Mouse (Mus musculus) forebrain, postnatal 0 days (tissue): ENCODE measurements around the gene Nexn. TPM values are rescaled to one million over a fixed set of nuclear protein-coding genes. Genes with fewer than 3 reads are reported as not detected.

Experiments used
- ATAC-seq: fragments of 200-750 bp; cut with Nextera tagmentation; 2 replicates; pipeline ENCODE4 v1.8.0; 2017; ENCODE audit warnings: mild to moderate bottlenecking, moderate library complexity
- DNase-seq: peaks from one replicate; pipeline ENCODE4 v3.0.0-alpha.2; 2015
- H3K27ac ChIP-seq: fragments of 300-500 bp; sonication (generic); 2 replicates; pipeline ENCODE4 v1.5.1; 2014; ENCODE audit warnings: low read depth, mild to moderate bottlenecking, antibody characterized with exemption, low read length, moderate library complexity, mixed read lengths
- H3K27me3 ChIP-seq: fragments of 300-500 bp; sonication (generic); 2 replicates; pipeline ENCODE4 v1.6.1; 2014; ENCODE audit warnings: mild to moderate bottlenecking, low read length, mixed read lengths; ENCODE audit not compliant: insufficient read depth
- H3K36me3 ChIP-seq: fragments of 300-500 bp; sonication (generic); 2 replicates; pipeline ENCODE4 v1.6.1; 2014; ENCODE audit warnings: mild to moderate bottlenecking, moderate library complexity; ENCODE audit not compliant: insufficient read depth
- H3K4me1 ChIP-seq: fragments of 300-500 bp; sonication (generic); 2 replicates; pipeline ENCODE4 v1.6.1; 2014; ENCODE audit warnings: antibody characterized with exemption; ENCODE audit not compliant: insufficient read depth
- H3K4me2 ChIP-seq: fragments of 300-500 bp; sonication (generic); 2 replicates; pipeline ENCODE4 v1.6.1; 2014; ENCODE audit warnings: low read depth, mild to moderate bottlenecking, moderate library complexity
- H3K4me3 ChIP-seq: fragments of 300-500 bp; sonication (generic); 2 replicates; pipeline ENCODE4 v1.5.1; 2014; ENCODE audit warnings: low read depth, low read length, mixed read lengths
- H3K9ac ChIP-seq: fragments of 300-500 bp; sonication (generic); 2 replicates; pipeline ENCODE4 v1.6.1; 2014; ENCODE audit warnings: mild to moderate bottlenecking
- H3K9me3 ChIP-seq: fragments of 300-500 bp; sonication (generic); 2 replicates; pipeline ENCODE4 v1.6.1; 2016; ENCODE audit warnings: low read length
- CTCF ChIP-seq: sonication (generic); IDR thresholded peaks from 2 replicates; pipeline ENCODE4 v1.5.1; 2016; ENCODE audit warnings: antibody characterized with exemption, control low read depth, low read depth
- WGBS: fragments of 180-500 bp; shearing (Covaris S2); extraction: QIAGEN DNeasy Blood & Tissue Kit; methylation state at CpG from one replicate; pipeline ENCODE4 v1.1.7; 2014; 5-methylcytosine and 5-hydroxymethylcytosine counted together
- polyA plus RNA-seq: library from polyadenylated mRNA; unstranded; fragments of >200 nt; fragmentation: Nextera tagmentation; extraction: Ambion mirVana; gene quantifications from 2 replicates; pipeline ENCODE4 v1.2.1, GENCODE M21; 2015
- total RNA-seq: library from RNA; depleted of rRNA; stranded (reverse); fragments of >200 nt; gene quantifications from 2 replicates; pipeline ENCODE4 v1.2.3, GENCODE M21; 2014; rRNA removed

Nexn gene
- total and polyA plus RNA-seq, 2 experiments from 2014 or later = 0.38 to 4.2 TPM

DNA sequence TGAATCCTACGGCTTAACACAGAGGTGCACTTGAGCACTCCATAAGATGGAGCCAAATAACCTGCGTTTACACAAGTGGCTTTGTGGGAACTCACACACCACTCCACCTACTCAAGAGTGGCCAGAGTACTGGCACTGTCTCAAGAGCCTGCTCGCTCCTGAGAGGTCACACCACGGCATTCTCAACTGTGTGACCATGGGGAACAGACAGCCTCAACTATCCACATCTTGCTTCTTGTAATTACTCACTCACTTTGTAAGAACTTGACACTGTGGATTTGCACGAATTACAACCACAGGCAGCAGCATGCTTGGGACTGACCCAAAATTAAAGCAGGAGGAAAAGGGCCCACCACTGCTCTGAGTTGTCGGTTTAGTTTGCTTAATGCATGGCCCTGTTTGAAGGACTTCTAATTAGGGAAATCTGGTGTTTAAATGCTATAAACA lies 74.3 kb downstream of the Nexn start:
- Histone ChIP-seq H3K27me3 (no peaks in the 10 kb centered on the region), H3K9me3 (no peaks in the 10 kb centered on the region), H3K36me3 (no peaks in the 10 kb centered on the region), H3K27ac (no peak overlapping the region), H3K4me1 (peaks cover 14% of the 10 kb centered on the region; the same call in 1 of the 2 replicates), H3K9ac (0 out of 2 replicates have a peak overlapping the region, but pooled peaks have one; percentile 40), H3K4me3 (peak overlapping the region; percentile 48), H3K4me2 (peak overlapping the region; percentile 59)
- 7% methylated on average over 6 of the region's 6 CpGs for WGBS
- peak; percentile 11 for DNase-seq
- no peak for TF ChIP-seq CTCF
- ATAC-seq = no peak

- Histone ChIP-seq H3K36me3 (0 out of 2 replicates have a peak, but pooled peaks cover 3% of the 10 kb centered on the region), H3K27me3 (no peaks in the 10 kb centered on the region), H3K27ac (no peak overlapping the region), H3K4me3 (no peak overlapping the region), H3K9ac (no peak overlapping the region), H3K9me3 (no peaks in the 10 kb centered on the region), H3K4me1 (peaks cover 14% of the 10 kb centered on the region; the same call in 1 of the 2 replicates), H3K4me2 (peak overlapping the region; percentile 26)
- no peak for DNase-seq
- TF ChIP-seq CTCF = no peak
- WGBS = 82% methylated on average over 9 of the region's 9 CpGs
- no peak for ATAC-seq
Observed at GRCm38 (mm10) chr3:152190679-152191477, 75.3 kb downstream of the Nexn start.

- no peak for TF ChIP-seq CTCF
- no peak overlapping the region for H3K9ac ChIP-seq
- H3K36me3 ChIP-seq = 0 out of 2 replicates have a peak, but pooled peaks cover 5% of the 10 kb centered on the region
- no peaks in the 10 kb centered on the region for H3K27me3 ChIP-seq
- DNase-seq (no peak), ATAC-seq (no peak)
- peaks cover 14% of the 10 kb centered on the region; the same call in 1 of the 2 replicates for H3K4me1 ChIP-seq
- no peak overlapping the region for H3K4me2 ChIP-seq
- 69% methylated on average over 4 of the region's 4 CpGs for WGBS
- no peaks in the 10 kb centered on the region for H3K9me3 ChIP-seq
- H3K4me3 ChIP-seq = no peak overlapping the region
- H3K27ac ChIP-seq = no peak overlapping the region
Observed at GRCm38 (mm10) chr3:152189306-152189705, 76.8 kb downstream of the Nexn start.

Other genes with a start within 250 kb of the Nexn start
- gene Gipc2, start 100.1 kb downstream of the Nexn start, total RNA-seq = 12.0 and 13.9 TPM in 2 replicates
- 5.1 and 6.3 TPM in 2 replicates for gene Gipc2, start 100.1 kb downstream of the Nexn start, polyA plus RNA-seq
- gene Dnajb4, start 56.0 kb downstream of the Nexn start, total RNA-seq = 36.1 and 39.7 TPM in 2 replicates
- 28.9 and 41.5 TPM in 2 replicates for gene Dnajb4, start 56.0 kb downstream of the Nexn start, polyA plus RNA-seq
- gene Fubp1, start 55.9 kb downstream of the Nexn start, total RNA-seq = 230 and 257 TPM in 2 replicates
- gene Fubp1, start 55.9 kb downstream of the Nexn start, polyA plus RNA-seq = 127 and 135 TPM in 2 replicates
- 20.3 and 24.3 TPM in 2 replicates for gene Miga1, start 74.1 kb upstream of the Nexn start, total RNA-seq
- 14.1 and 18.8 TPM in 2 replicates for gene Miga1, start 74.1 kb upstream of the Nexn start, polyA plus RNA-seq
- 113 and 119 TPM in 2 replicates for gene Usp33, start 80.1 kb upstream of the Nexn start, total RNA-seq
- 64.7 and 67.6 TPM in 2 replicates for gene Usp33, start 80.1 kb upstream of the Nexn start, polyA plus RNA-seq
- gene Zzz3, start 129.1 kb upstream of the Nexn start, total RNA-seq = 32.7 and 43.4 TPM in 2 replicates
- gene Zzz3, start 129.1 kb upstream of the Nexn start, polyA plus RNA-seq = 16.1 and 22.6 TPM in 2 replicates